Mouse (Mus musculus): ENCODE results near the gene Them4. TPM values are rescaled to one million over a fixed set of nuclear protein-coding genes. Genes with fewer than 3 reads are reported as not detected.
"Not testable (repeated sequence)": the region's sequence is repeated elsewhere in the genome, so short reads cannot be mapped to it uniquely, and the experiment has no call there.

Them4 gene
- 53.1 and 56.9 TPM in 2 replicates for polyA plus RNA-seq (2015; fragmentation: Nextera tagmentation; extraction: Ambion mirVana)

GRCm38 (mm10) chr3:94309633-94310363 lies at the start of gene Them4:
Gene Them4, plus strand, starts transcription at chr3:94310089.
- H3K4me1 ChIP-seq = peaks cover 10% of the 10 kb centered on the region
- ATAC-seq (replicated peaks) = peak; percentile 100
- 3% methylated on average over 47 of the region's 47 CpGs for WGBS

GRCm38 (mm10) chr3:94260598-94260997 lies 49.3 kb upstream of the Them4 start:
- H3K4me3 ChIP-seq = no peak overlapping the region
- no peak overlapping the region for H3K4me2 ChIP-seq
- ATAC-seq (replicated peaks) = peak; percentile 74; the same call in 1 of the 2 replicates
- 51% methylated on average over 6 of the region's 6 CpGs for WGBS
- H3K27me3 ChIP-seq (replicated peaks) = no peaks in the 10 kb centered on the region
- H3K9me3 ChIP-seq = no peaks in the 10 kb centered on the region
- no peak overlapping the region for H3K27ac ChIP-seq
- no peaks in the 10 kb centered on the region for H3K36me3 ChIP-seq (replicated peaks)
- no peaks in the 10 kb centered on the region for H3K4me1 ChIP-seq
- no peak overlapping the region for H3K9ac ChIP-seq

More at GRCm38 (mm10) chr3:94309633-94310363, at the start of gene Them4:
- Histone ChIP-seq H3K9ac (peak within 1 kb of the TSS; percentile 78), H3K9me3 (no peaks in the 10 kb centered on the region), H3K4me2 (peak within 1 kb of the TSS; percentile 73), H3K4me3 (peak within 1 kb of the TSS; percentile 67), H3K27me3 (replicated peaks) (no peaks in the 10 kb centered on the region), H3K27ac (peak within 1 kb of the TSS; percentile 86), H3K36me3 (replicated peaks) (no peaks in the 10 kb centered on the region)

- 78% methylated on average over 1 of the region's 1 CpGs for WGBS
These were observed 46.2 kb upstream of the Them4 start, which contains the start of gene Gm4778 for GRCm38 (mm10) chr3:94263736-94264135. Gene Gm4778, plus strand, starts transcription at chr3:94264036.

GRCm38 (mm10) chr3:94275991-94276390 lies 33.9 kb upstream of the Them4 start:
- 90% methylated on average over 11 of the region's 11 CpGs for WGBS

More at GRCm38 (mm10) chr3:94263736-94264135, 46.2 kb upstream of the Them4 start, which contains the start of gene Gm4778:
- H3K4me1 ChIP-seq; ATAC-seq (replicated peaks); H3K36me3 ChIP-seq (replicated peaks); H3K4me3 ChIP-seq; H3K9ac ChIP-seq; H3K4me2 ChIP-seq; H3K27me3 ChIP-seq (replicated peaks); H3K9me3 ChIP-seq; H3K27ac ChIP-seq: not testable (repeated sequence)

GRCm38 (mm10) chr3:94305457-94305856 lies 4.4 kb upstream of the Them4 start:
- H3K4me3 ChIP-seq = no peak overlapping the region

More at GRCm38 (mm10) chr3:94275991-94276390, 33.9 kb upstream of the Them4 start:
- no peak for ATAC-seq (replicated peaks)
- Histone ChIP-seq H3K27ac (no peak overlapping the region), H3K4me3 (no peak overlapping the region), H3K9me3 (no peaks in the 10 kb centered on the region), H3K27me3 (replicated peaks) (no peaks in the 10 kb centered on the region), H3K4me1 (no peaks in the 10 kb centered on the region), H3K36me3 (replicated peaks) (no peaks in the 10 kb centered on the region), H3K4me2 (no peak overlapping the region), H3K9ac (no peak overlapping the region)

GRCm38 (mm10) chr3:94306975-94307374 lies 2.9 kb upstream of the Them4 start:
- no peaks in the 10 kb centered on the region for H3K36me3 ChIP-seq (replicated peaks)
- no peak overlapping the region for H3K27ac ChIP-seq
- H3K9ac ChIP-seq = no peak overlapping the region
- H3K4me3 ChIP-seq = no peak overlapping the region
- H3K4me2 ChIP-seq = no peak overlapping the region
- no peak for ATAC-seq (replicated peaks)
- no peaks in the 10 kb centered on the region for H3K27me3 ChIP-seq (replicated peaks)
- H3K9me3 ChIP-seq = no peaks in the 10 kb centered on the region
- H3K4me1 ChIP-seq = peaks cover 10% of the 10 kb centered on the region

More at GRCm38 (mm10) chr3:94305457-94305856, 4.4 kb upstream of the Them4 start:
- ATAC-seq (replicated peaks) = no peak
- Histone ChIP-seq H3K27me3 (replicated peaks) (no peaks in the 10 kb centered on the region), H3K4me1 (peaks cover 5% of the 10 kb centered on the region), H3K9ac (no peak overlapping the region), H3K27ac (no peak overlapping the region), H3K4me2 (no peak overlapping the region), H3K9me3 (no peaks in the 10 kb centered on the region), H3K36me3 (replicated peaks) (no peaks in the 10 kb centered on the region)
- WGBS = 76% methylated on average over 1 of the region's 1 CpGs

- H3K9ac ChIP-seq = peak overlapping the region; percentile 78
- H3K4me1 ChIP-seq = peaks cover 10% of the 10 kb centered on the region
- ATAC-seq (replicated peaks) = peak; percentile 0; the same call in 1 of the 2 replicates
- 52% methylated on average over 7 of the region's 7 CpGs for WGBS
- no peaks in the 10 kb centered on the region for H3K36me3 ChIP-seq (replicated peaks)
- peak overlapping the region; percentile 67 for H3K4me3 ChIP-seq
- H3K9me3 ChIP-seq = no peaks in the 10 kb centered on the region
- H3K27ac ChIP-seq = peak overlapping the region; percentile 86
- H3K27me3 ChIP-seq (replicated peaks) = no peaks in the 10 kb centered on the region
- peak overlapping the region; percentile 73 for H3K4me2 ChIP-seq
These were observed 602 bp downstream of the Them4 start for GRCm38 (mm10) chr3:94310491-94310890.

GRCm38 (mm10) chr3:94310911-94311310 lies 1.0 kb downstream of the Them4 start:
- H3K9ac ChIP-seq = peak overlapping the region; percentile 78; the same call in 1 of the 2 replicates
- peak overlapping the region; percentile 67 for H3K4me3 ChIP-seq
- H3K4me2 ChIP-seq = peak overlapping the region; percentile 73
- H3K4me1 ChIP-seq = peaks cover 10% of the 10 kb centered on the region
- no peaks in the 10 kb centered on the region for H3K27me3 ChIP-seq (replicated peaks)
- no peak for ATAC-seq (replicated peaks)
- 76% methylated on average over 6 of the region's 6 CpGs for WGBS
- H3K9me3 ChIP-seq = no peaks in the 10 kb centered on the region
- no peaks in the 10 kb centered on the region for H3K36me3 ChIP-seq (replicated peaks)
- H3K27ac ChIP-seq = no peak overlapping the region

- no peak overlapping the region for H3K27ac ChIP-seq
- no peak for ATAC-seq (replicated peaks)
- H3K9me3 ChIP-seq = no peaks in the 10 kb centered on the region
- H3K4me3 ChIP-seq = peak overlapping the region; percentile 67; the same call in 1 of the 2 replicates
- peak overlapping the region; percentile 73 for H3K4me2 ChIP-seq
- H3K9ac ChIP-seq = no peak overlapping the region
- H3K36me3 ChIP-seq (replicated peaks) = no peaks in the 10 kb centered on the region
- no peaks in the 10 kb centered on the region for H3K27me3 ChIP-seq (replicated peaks)
- 78% methylated on average over 4 of the region's 4 CpGs for WGBS
- peaks cover 10% of the 10 kb centered on the region for H3K4me1 ChIP-seq
These were observed 1.5 kb downstream of the Them4 start for GRCm38 (mm10) chr3:94311376-94311775.

- H3K27ac ChIP-seq = no peak overlapping the region
- no peak overlapping the region for H3K9ac ChIP-seq
- peaks cover 19% of the 10 kb centered on the region for H3K36me3 ChIP-seq (replicated peaks)
- H3K27me3 ChIP-seq (replicated peaks) = no peaks in the 10 kb centered on the region
- no peak for ATAC-seq (replicated peaks)
- no peak overlapping the region for H3K4me2 ChIP-seq
- no peaks in the 10 kb centered on the region for H3K4me1 ChIP-seq
- no peak overlapping the region for H3K4me3 ChIP-seq
- no peaks in the 10 kb centered on the region for H3K9me3 ChIP-seq
- 71% methylated on average over 3 of the region's 3 CpGs for WGBS
These were observed 18.8 kb downstream of the Them4 start for GRCm38 (mm10) chr3:94328681-94329080.

GRCm38 (mm10) chr3:94334442-94334841 lies 24.6 kb downstream of the Them4 start:
- H3K4me1 ChIP-seq = no peaks in the 10 kb centered on the region
- 88% methylated on average over 4 of the region's 4 CpGs for WGBS

GRCm38 (mm10) chr3:94338522-94338921 lies 28.6 kb downstream of the Them4 start:
- no peak overlapping the region for H3K27ac ChIP-seq
- no peak overlapping the region for H3K4me3 ChIP-seq
- 89% methylated on average over 3 of the region's 3 CpGs for WGBS
- H3K4me1 ChIP-seq = peaks cover 3% of the 10 kb centered on the region; the same call in 1 of the 2 replicates
- ATAC-seq (replicated peaks) = no peak
- no peak overlapping the region for H3K4me2 ChIP-seq
- no peaks in the 10 kb centered on the region for H3K36me3 ChIP-seq (replicated peaks)
- no peaks in the 10 kb centered on the region for H3K27me3 ChIP-seq (replicated peaks)
- no peak overlapping the region for H3K9ac ChIP-seq
- no peaks in the 10 kb centered on the region for H3K9me3 ChIP-seq

More at GRCm38 (mm10) chr3:94334442-94334841, 24.6 kb downstream of the Them4 start:
- Histone ChIP-seq H3K27me3 (replicated peaks) (no peaks in the 10 kb centered on the region), H3K9me3 (no peaks in the 10 kb centered on the region), H3K4me2 (no peak overlapping the region), H3K4me3 (no peak overlapping the region), H3K9ac (no peak overlapping the region), H3K27ac (no peak overlapping the region), H3K36me3 (replicated peaks) (peaks cover 8% of the 10 kb centered on the region; the same call in 1 of the 2 replicates)
- ATAC-seq (replicated peaks) = no peak

All from midbrain, embryonic 15.5 days (tissue).